Mouse (Mus musculus) C2C12 (cell line): Measurements from ENCODE around the gene Pou2f3.

Experiments
- CEBPB ChIP-seq: IDR thresholded peaks from one replicate; pipeline ENCODE4 v1.6.1; 2011; ENCODE audit warnings: low read depth, mild to moderate bottlenecking, control low read depth, moderate library complexity
- CTCF ChIP-seq: IDR thresholded peaks from one replicate; pipeline ENCODE4 v1.5.1; 2011; ENCODE audit not compliant: control insufficient read depth, insufficient read depth, insufficient read length

DNA sequence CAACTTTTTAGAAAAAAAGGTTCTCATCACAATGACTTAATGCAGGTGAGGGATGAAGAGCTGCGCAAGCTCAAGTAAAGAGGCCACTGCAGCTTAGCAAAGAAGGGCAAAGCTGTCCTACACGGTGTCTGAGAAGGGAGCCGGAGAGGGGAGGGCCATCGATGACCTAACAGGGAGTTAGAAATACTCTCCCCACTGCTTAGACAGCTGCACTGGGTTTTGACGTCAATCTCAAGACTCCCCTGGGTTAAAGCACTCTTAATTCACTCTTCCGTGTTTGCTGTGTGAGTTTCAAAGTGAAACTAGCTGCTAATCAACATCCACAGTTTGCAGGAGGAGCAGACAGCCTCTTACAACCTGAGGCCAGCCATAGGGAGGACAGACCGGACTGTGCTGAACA, 134.0 kb downstream of the Pou2f3 start:
- no peak for TF ChIP-seq CTCF
- no peak for TF ChIP-seq CEBPB
